Mouse (Mus musculus) hindlimb bud, embryonic 11.5 days (tissue): ENCODE measurements around the gene Itga1.

Experiments
- DNase-seq: peaks from one replicate; pipeline ENCODE4 v3.0.0-alpha.2; 2012; ENCODE audit warnings: low read depth, low spot score; ENCODE audit errors: extremely low spot score

The Itga1 gene

GRCm38 (mm10) chr13:114909514-114909913, 192.2 kb downstream of the Itga1 start:
- DNase-seq = no peak

GRCm38 (mm10) chr13:114907876-114908275, 193.9 kb downstream of the Itga1 start:
- no peak for DNase-seq
